Mouse (Mus musculus): ENCODE data around the gene Cmtm1.

DNA sequence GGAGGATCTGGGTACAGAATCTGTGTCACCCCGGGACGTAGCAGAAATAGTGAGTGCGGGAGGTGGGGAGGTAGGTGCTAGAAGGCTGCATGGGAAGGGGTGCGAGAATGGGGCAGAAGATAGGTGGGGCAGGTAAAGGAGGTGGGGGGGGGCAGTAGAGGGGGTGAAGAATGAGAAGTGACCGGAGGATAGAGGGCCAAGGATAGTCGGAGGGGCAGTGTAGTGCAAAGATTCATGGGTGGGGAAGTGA lies 30.0 kb upstream of the Cmtm1 start:
- no peak for TF ChIP-seq CTCF (IDR thresholded peaks at IDR 0.05; ENCODE audit: borderline replicate concordance, insufficient read depth, low read length)
- no peak for TF ChIP-seq POLR2A (IDR thresholded peaks at IDR 0.05; ENCODE audit: low read depth, low read length)
